Mouse (Mus musculus) B cell, adult 62 days (primary cell): ENCODE data around the gene Akr1c18. TPM values are rescaled to one million over a fixed set of nuclear protein-coding genes. Genes with fewer than 3 reads are reported as not detected.

ENCODE experiments used
- total RNA-seq: library from RNA; stranded (reverse); gene quantifications from 4 replicates; pipeline ENCODE4 v1.2.4, GENCODE M21; 2023

Gene Akr1c18
- not detected in 4 replicates for total RNA-seq

DNA sequence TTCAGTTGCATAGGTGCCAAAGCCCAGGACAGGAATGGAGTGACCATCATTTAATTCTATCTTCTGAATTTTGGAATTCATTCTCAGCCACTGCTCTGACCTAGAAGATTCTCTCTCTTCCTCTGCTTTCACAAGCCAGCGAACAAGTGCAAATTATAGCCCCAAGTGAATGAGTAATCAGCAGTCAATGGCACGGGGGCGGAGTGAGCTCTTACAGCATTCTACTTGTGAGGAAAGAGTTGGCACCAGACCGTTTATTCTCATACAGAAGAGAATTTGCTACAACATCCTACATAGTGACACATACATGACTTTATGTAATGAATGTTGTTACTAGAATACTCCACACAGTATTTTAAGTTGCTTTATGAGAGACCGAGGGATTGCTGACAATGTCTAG lies at the start of gene Akr1c18:
TSS of gene Akr1c18 (minus strand) at position 137 of the 400 bp plus-strand sequence.

DNA sequence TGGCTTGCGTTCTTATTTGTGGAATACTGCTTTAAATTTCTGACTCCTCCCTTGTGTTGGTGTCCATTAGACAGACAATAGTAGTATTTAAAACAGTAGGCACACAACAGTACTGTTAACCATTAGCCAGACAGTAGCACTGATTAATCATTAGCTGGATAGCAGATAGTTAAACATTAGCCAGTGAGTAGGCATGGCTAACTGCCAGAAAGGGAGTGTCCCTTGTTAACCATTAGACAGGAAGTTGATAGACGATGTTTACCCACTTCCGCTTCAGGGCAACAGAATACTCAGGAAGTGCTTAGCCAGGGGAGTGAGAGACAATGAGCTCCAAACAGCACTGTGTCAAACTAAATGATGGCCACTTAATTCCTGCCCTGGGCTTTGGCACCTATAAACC lies 40.5 kb upstream of the Akr1c18 start, which contains the start of gene Akr1c13:
TSS of gene Akr1c13 (plus strand) at position 247 of the 400 bp plus-strand sequence.

Other genes with a start within 250 kb of the Akr1c18 start
- 28.7 to 35.1 TPM (median 32.3 TPM) in 4 replicates for gene Net1, start 232.4 kb downstream of the Akr1c18 start, total RNA-seq
- not detected in 4 replicates for gene Tubal3, start 232.4 kb downstream of the Akr1c18 start, total RNA-seq
- gene Ucn3, start 205.3 kb downstream of the Akr1c18 start, total RNA-seq = not detected in 4 replicates
- not detected in 4 replicates for gene Akr1c14, start 101.6 kb downstream of the Akr1c18 start, total RNA-seq
- gene Akr1c13, start 40.5 kb upstream of the Akr1c18 start, total RNA-seq = 0.85 to 1.7 TPM in 2 of 4 replicates, not detected in the others
- not detected in 4 replicates for gene Akr1c19, start 78.0 kb upstream of the Akr1c18 start, total RNA-seq
- not detected in 4 replicates for gene Akr1c12, start 128.8 kb upstream of the Akr1c18 start, total RNA-seq